Mouse (Mus musculus) cerebellum, postnatal 25 days (tissue): ENCODE measurements around the gene Arhgef2.

Experiments used
- DNase-seq, 2 experiments: peaks; one replicate each; pipeline ENCODE4 v3.0.0; 2021; ENCODE audit warnings: mixed read lengths in 2 of 2

The Arhgef2 gene

DNA sequence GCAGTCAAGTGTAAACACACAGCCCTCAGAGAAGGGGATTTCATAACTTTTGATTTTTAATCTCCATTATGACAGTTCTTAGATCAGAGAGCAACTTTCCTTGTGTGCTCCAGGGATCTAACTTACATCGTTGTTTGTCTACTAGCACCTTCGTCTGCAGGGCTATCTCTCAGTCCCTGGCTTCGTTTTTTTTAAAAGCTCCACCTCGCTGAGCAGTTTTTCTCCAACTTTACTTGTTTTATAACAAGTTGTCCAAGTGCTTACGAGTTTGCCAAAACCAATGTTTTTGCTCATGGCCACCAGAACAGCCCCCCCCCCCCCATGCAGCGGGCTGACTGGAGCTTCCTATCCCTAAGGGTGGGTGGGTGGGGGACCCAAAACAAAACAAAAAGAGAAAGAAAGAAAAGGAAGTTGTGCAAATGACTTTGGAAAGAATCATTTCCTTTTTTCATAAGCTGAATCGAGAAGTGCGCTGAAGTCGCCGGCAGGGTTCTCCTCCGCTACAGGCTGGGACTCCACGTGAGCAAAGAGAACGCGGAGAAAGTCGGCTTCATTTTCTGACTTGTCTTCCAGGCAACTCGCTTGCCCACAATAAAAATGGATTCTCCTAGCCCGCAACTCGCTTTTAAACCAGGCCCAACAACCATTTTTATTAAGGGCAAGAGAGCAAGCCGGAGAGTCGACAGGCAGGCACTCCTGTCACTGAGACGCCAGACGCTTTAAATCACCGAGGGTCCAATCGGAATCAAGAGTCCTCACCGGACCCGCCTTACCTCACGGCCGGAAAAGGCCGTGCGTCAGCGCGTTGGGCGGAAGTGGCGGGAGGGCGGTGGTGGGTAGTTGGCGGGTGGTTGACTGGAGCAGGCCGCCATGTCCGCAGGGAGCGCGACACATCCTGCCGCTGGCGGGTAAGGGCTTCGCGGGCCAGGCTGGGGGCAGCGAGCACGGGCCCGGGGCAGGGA, 79.5 kb downstream of the Arhgef2 start, which contains the start of gene Khdc4:
Gene Khdc4, plus strand, starts transcription at position 824 of the 962 bp plus-strand sequence.
- peak; percentile 96 to 97 for DNase-seq

DNA sequence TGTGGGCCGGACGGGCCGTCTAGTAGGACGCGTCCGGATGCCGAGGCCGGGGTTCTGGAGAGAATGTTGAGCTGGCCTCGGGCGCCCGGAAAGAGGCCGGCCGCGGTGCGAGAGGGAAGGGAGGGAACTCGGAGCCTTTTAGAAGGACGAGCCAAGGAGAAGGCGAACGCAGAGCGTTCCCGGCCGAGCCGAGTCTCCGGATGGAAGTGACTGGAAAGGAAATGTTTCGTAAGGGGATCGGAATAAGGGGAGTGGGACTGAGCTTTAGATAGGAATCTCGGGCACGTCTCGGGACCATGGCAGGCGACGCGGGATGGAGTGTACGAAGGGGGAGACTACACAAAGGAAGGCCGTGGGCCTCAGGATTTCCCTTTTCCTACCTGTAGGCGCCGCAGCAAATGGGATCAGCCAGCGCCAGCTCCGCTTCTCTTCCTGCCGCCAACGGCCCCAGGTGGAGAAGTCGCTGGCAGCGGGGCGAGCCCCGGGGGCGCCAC, 80.2 kb downstream of the Arhgef2 start:
- peak in 1 of 2 experiments; percentile 71 for DNase-seq

DNA sequence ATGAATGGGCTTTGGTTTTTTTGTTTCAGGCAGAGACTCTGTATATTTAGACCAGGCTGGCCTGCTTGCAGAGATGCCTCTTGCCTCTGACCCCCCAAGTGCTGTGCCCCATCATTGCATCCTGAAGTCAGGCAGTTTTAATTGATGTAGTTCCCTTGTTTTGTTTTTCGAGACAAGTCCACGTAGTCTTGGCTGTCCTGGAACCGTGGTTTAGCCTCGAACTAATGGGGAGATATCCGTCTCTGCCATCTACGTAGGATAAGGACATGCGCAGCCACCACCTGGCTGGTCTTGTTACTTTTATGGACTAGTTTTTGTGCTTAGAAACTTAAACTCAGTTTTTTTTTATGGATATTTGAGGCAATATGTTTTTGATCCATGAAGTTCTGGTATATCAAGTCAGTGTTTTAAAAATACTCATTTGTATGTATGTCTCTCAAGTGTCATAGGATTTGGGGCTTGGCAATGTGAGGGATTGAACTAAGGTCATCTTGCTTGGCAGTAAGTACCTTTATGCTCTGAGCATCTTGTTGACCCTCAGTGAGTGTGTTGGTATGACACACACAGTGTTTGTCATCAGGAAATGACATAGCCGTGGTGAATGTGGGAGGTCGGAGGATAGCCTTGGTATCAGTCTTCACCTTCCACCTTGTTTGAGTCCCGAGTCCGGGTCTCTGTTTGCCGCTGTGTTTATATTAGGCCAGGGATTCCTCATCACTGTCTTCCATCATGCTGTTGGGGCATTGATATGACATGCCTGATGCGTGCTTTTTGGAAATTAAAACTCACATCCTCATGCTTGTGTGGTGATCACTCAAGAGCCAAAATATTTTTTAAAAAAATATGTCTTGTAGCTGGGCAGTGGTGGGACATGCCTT, 81.2 kb downstream of the Arhgef2 start:
- DNase-seq = no peak

DNA sequence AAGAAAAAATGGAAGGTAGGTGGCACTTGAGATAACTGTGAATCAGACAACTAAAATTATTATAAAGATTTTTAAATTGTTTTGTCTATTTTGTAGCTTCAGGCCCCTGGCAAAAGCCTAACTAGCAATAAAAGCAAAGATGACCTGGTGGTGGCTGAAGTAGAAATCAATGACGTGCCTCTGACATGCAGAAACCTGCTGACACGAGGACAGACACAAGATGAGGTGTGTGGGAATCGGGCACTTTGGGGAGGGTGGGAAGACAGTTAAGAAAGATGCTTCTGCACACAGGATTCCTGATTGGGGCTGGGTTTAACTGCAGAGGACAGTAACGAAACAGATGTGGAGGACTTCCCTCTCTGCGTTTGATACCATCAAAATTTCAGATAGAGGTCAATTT, 83.3 kb downstream of the Arhgef2 start:
- DNase-seq = no peak

DNA sequence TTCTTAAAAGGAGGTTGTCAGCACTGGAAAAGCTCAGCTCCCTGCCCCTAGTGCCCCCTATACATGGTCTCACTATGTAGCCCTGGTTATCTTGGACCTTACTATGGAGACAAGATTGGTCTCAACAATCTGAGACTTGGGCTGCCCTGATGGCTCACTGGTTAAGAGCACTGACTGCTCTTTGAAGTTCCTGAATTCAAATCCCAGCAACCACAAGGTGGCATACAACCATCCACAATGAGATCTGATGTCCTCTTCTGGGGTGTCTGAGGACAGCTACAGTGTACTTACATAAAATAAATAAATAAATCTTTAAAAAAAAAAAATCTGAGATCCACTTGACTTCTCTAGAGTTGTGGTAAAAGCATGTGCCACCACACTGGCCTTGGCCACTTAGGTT, 89.8 kb downstream of the Arhgef2 start:
- DNase-seq = no peak
